Comparison of ENCODE assay signal across 11 mouse cellular contexts in genomic region chr16:64872296-64872695, GRCm38 (mm10). TPM values are rescaled to one million over a fixed set of nuclear protein-coding genes. Genes with fewer than 3 reads are reported as not detected.
DNase-seq lines count a peak whose midpoint lies in the region; ATAC-seq lines count a peak whose summit lies in the region.
"Had no signal": no experiment of that assay in that cellular context is flagged by ENCODE, and none has a peak within 500 bp of the region (broad histone marks: within the 10 kb centered on the region; RNA-seq: fewer than 3 reads in every experiment).

No protein-coding gene starts in this region.

- H3K9me3 ChIP-seq in intestine, embryonic 15.5 days: no peaks in the 10 kb centered on the region
- H3K9me3 ChIP-seq: lung, embryonic 15.5 days had no signal

- no peak overlapping the region for H3K4me2 ChIP-seq in intestine, embryonic 15.5 days (replicated peaks)

- ATAC-seq in intestine, embryonic 15.5 days: no peak
- ATAC-seq: intestine, embryonic 16.5 days had no signal

- H3K27me3 ChIP-seq in intestine, embryonic 15.5 days (replicated peaks): no peaks in the 10 kb centered on the region
- H3K27me3 ChIP-seq: lung, embryonic 15.5 days had no signal

- no peaks in the 10 kb centered on the region for H3K4me1 ChIP-seq in intestine, embryonic 15.5 days (replicated peaks)
- H3K4me1 ChIP-seq: lung, embryonic 15.5 days had no signal

- H3K9ac ChIP-seq in intestine, embryonic 15.5 days: no peak overlapping the region

- no peak overlapping the region for H3K4me3 ChIP-seq in intestine, embryonic 15.5 days (replicated peaks)

- DNase-seq in heart, adult 9 months (ENCODE audit: low spot score in 2 of 2): peak; percentile 26 to 44
- DNase-seq in heart, postnatal 25 days (ENCODE audit: low spot score): no peak
- DNase-seq in 416B (ENCODE audit: low read depth) (peak; percentile 56), MN1 (ENCODE audit: low spot score) (peak; percentile 35)
- peak; percentile 47 for DNase-seq in induced T-regulatory cell, adult 2 months (ENCODE audit: low read depth)
- DNase-seq in gastrocnemius, postnatal 10 days: no peak
- DNase-seq: cerebellum, adult 2 months had no signal

- H3K27ac ChIP-seq in intestine, embryonic 15.5 days: no peak overlapping the region
- H3K27ac ChIP-seq: left cerebral cortex, adult 2 months; lung, embryonic 15.5 days had no signal

- intact Hi-C loops in heart, postnatal 25 days (cut with DNase I): loop anchor here (2.0 to 5.0 kb wide), 2 partner anchors 19 to 100 kb away; partner anchors contain the start of gene 4930453N24Rik

- WGBS in intestine, embryonic 15.5 days: 43% methylated on average over 3 of the region's 3 CpGs

- H3K36me3 ChIP-seq in intestine, embryonic 15.5 days: no peaks in the 10 kb centered on the region
- H3K36me3 ChIP-seq: lung, embryonic 15.5 days had no signal

RNA-seq across cellular contexts. Expression of gene Cggbp1, which starts 20.5 kb away (rescaled TPM):
- total RNA-seq in heart, postnatal 25 days (2021): 10 to 100 TPM; 38.2 to 44.0 TPM
- 10 to 100 TPM; 40.8 to 45.4 TPM for total RNA-seq in gastrocnemius, postnatal 10 days (2021)
- polyA plus RNA-seq in intestine, embryonic 15.5 days (2015; fragmentation: Nextera tagmentation; extraction: Ambion mirVana): 54.0 and 63.3 TPM in 2 replicates

RNA-seq across cellular contexts. Expression of gene Zfp654, which starts 20.8 kb away (rescaled TPM):
- total RNA-seq in heart, postnatal 25 days (2021): 1 to 10 TPM; 8.8 to 9.9 TPM
- 1 to 10 TPM; 7.5 to 8.1 TPM for total RNA-seq in gastrocnemius, postnatal 10 days (2021)
- 4.6 and 5.5 TPM in 2 replicates for polyA plus RNA-seq in intestine, embryonic 15.5 days (2015; fragmentation: Nextera tagmentation; extraction: Ambion mirVana)

Comparison
In these comparisons a context has a peak if more than half of its experiments do, and no peak if none do; other contexts are left out.
1. DNase-seq: peak in heart, adult 9 months (2 of 2), 416B (single experiment), MN1 (single experiment) and induced T-regulatory cell, adult 2 months (single experiment); none in heart, postnatal 25 days (single experiment) and gastrocnemius, postnatal 10 days (single experiment).